Mouse (Mus musculus) cerebellum, postnatal 36 days (tissue): ENCODE data around the gene Slc9a3r2.

Source experiments
- DNase-seq, 2 experiments: peaks; one replicate each; pipeline ENCODE4 v3.0.0; 2021 to 2022; ENCODE audit warnings: mixed read lengths in 2 of 2

Slc9a3r2 gene

GRCm38 (mm10) chr17:24591695-24592094 is 58.4 kb downstream of the Slc9a3r2 start:
- no peak for DNase-seq

- DNase-seq = peak; percentile 75 to 77
These were observed 59.2 kb downstream of the Slc9a3r2 start for GRCm38 (mm10) chr17:24590943-24591342.
